Mouse (Mus musculus) forebrain, embryonic 13.5 days (tissue): ENCODE measurements around the gene Camsap2. TPM values are rescaled to one million over a fixed set of nuclear protein-coding genes. Genes with fewer than 3 reads are reported as not detected.

ENCODE experiments used
- ATAC-seq: fragments of 200-750 bp; cut with Nextera tagmentation; 2 replicates; pipeline ENCODE4 v1.8.0; 2017
- H3K27ac ChIP-seq: fragments of 300-500 bp; sonication (generic); 2 replicates; pipeline ENCODE4 v1.5.1; 2015; ENCODE audit warnings: inconsistent platforms, mild to moderate bottlenecking, moderate library complexity
- H3K27me3 ChIP-seq: fragments of 300-500 bp; sonication (generic); 2 replicates; pipeline ENCODE4 v1.6.1; 2015; ENCODE audit warnings: mild to moderate bottlenecking, inconsistent platforms
- H3K36me3 ChIP-seq: fragments of 300-500 bp; sonication (generic); 2 replicates; pipeline ENCODE4 v1.6.1; 2015; ENCODE audit warnings: mild to moderate bottlenecking, inconsistent platforms; ENCODE audit not compliant: poor library complexity, severe bottlenecking
- H3K4me1 ChIP-seq: fragments of 300-500 bp; sonication (generic); 2 replicates; pipeline ENCODE4 v1.6.1; 2015; ENCODE audit warnings: inconsistent platforms
- H3K4me2 ChIP-seq: fragments of 300-500 bp; sonication (generic); 2 replicates; pipeline ENCODE4 v1.6.1; 2015; ENCODE audit warnings: inconsistent platforms, mild to moderate bottlenecking, moderate library complexity
- H3K4me3 ChIP-seq: fragments of 300-500 bp; sonication (generic); 2 replicates; pipeline ENCODE4 v1.5.1; 2015; ENCODE audit warnings: mild to moderate bottlenecking, inconsistent platforms
- H3K9ac ChIP-seq: fragments of 300-500 bp; sonication (generic); 2 replicates; pipeline ENCODE4 v1.6.1; 2015; ENCODE audit warnings: mild to moderate bottlenecking, inconsistent platforms
- H3K9me3 ChIP-seq: fragments of 300-500 bp; sonication (generic); replicated peaks from 2 replicates; pipeline ENCODE4 v1.6.1; 2016; ENCODE audit warnings: inconsistent platforms
- WGBS: fragments of 180-500 bp; shearing (Covaris S2); methylation state at CpG from one replicate; pipeline ENCODE4 v1.1.7; 2015; 5-methylcytosine and 5-hydroxymethylcytosine counted together
- polyA plus RNA-seq: library from polyadenylated mRNA; unstranded; fragments of >200 nt; fragmentation: Nextera tagmentation; extraction: Ambion mirVana; gene quantifications from 2 replicates; pipeline ENCODE4 v1.2.1, GENCODE M21; 2015

Camsap2 gene
- polyA plus RNA-seq, 1 experiment from 2014 or later: 22.1 TPM

DNA sequence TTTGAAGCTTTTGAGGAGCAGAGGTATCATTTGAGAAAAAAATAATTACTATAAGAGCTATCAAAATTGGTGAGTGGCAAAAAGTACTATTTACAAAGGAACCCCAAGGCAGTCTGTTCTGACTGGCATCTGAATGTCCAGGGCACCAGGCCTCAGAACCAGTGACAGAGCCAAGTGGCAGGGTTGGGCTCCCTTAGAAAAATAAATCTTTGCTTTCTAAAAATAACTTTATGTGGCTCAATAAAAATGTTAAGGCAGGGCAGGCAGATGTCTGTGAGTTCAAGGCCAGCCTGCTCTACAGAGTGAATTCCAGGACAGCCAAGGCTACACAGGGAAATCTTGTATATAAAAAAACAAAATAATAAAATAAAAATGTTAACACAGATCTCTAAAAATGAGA, 51.9 kb downstream of the Camsap2 start:
- no peaks in the 10 kb centered on the region for H3K27me3 ChIP-seq
- no peak overlapping the region for H3K4me2 ChIP-seq
- peaks cover 18% of the 10 kb centered on the region for H3K36me3 ChIP-seq
- H3K9me3 ChIP-seq: no peaks in the 10 kb centered on the region
- no peak overlapping the region for H3K4me3 ChIP-seq
- no peak overlapping the region for H3K9ac ChIP-seq
- no peak overlapping the region for H3K27ac ChIP-seq
- ATAC-seq: no peak
- H3K4me1 ChIP-seq: no peaks in the 10 kb centered on the region

DNA sequence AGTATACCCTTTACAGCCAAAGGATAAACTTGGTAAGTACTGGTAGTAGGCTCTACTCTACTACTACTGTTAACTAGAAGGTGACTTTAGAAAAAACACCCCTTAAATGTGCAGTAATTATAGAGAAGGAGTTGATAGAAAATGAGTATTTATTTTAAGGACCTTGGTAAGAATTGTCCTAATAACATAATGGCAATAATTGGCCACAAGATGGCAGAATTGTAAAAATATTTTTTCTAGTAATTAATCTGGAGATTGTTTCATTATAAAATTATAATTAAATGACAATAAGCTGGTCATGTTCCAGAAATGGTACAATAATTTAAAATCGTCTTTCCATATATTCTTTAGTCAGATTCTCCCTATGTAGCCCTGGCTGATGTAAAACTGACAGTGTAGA, 56.1 kb downstream of the Camsap2 start:
- peaks cover 17% of the 10 kb centered on the region; the same call in 1 of the 2 replicates for H3K36me3 ChIP-seq
- H3K4me3 ChIP-seq: no peak overlapping the region
- no peaks in the 10 kb centered on the region for H3K4me1 ChIP-seq
- 70% methylated on average over 1 of the region's 1 CpGs for WGBS
- no peak overlapping the region for H3K4me2 ChIP-seq
- H3K9ac ChIP-seq: no peak overlapping the region
- no peaks in the 10 kb centered on the region for H3K27me3 ChIP-seq
- H3K27ac ChIP-seq: no peak overlapping the region
- ATAC-seq: no peak
- H3K9me3 ChIP-seq: no peaks in the 10 kb centered on the region

DNA sequence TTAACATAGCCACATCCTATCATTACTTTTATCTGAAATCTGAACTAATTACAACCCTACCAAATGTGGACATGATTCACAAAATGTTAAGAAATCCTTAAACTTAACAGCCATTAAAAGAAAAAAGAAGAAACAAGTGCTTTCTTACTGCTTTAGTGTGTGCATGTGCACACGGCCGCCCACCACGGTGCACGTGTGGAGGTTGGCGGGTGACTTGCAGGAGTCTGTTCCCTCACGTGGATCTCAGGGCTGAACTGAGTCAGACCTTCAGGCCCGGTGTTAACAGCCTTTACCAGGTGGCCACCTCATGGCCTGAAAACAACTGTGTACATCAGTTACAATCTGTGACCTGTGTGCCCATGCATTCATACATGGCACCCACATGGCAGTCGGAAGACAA, 68.5 kb downstream of the Camsap2 start:
- Histone ChIP-seq H3K9me3 (no peaks in the 10 kb centered on the region), H3K27me3 (no peaks in the 10 kb centered on the region), H3K4me3 (no peak overlapping the region), H3K4me2 (no peak overlapping the region), H3K4me1 (no peaks in the 10 kb centered on the region), H3K27ac (no peak overlapping the region), H3K36me3 (peaks cover 89% of the 10 kb centered on the region), H3K9ac (no peak overlapping the region)
- ATAC-seq: no peak
- 92% methylated on average over 8 of the region's 8 CpGs for WGBS

GRCm38 (mm10) chr1:136268224-136268623, 77.7 kb downstream of the Camsap2 start:
- Histone ChIP-seq H3K9ac (no peak overlapping the region), H3K4me1 (no peaks in the 10 kb centered on the region), H3K36me3 (peaks cover 47% of the 10 kb centered on the region), H3K27ac (no peak overlapping the region), H3K27me3 (0 out of 2 replicates have a peak, but pooled peaks cover 3% of the 10 kb centered on the region), H3K4me3 (no peak overlapping the region), H3K9me3 (no peaks in the 10 kb centered on the region), H3K4me2 (no peak overlapping the region)
- no peak for ATAC-seq
- WGBS: 66% methylated on average over 7 of the region's 7 CpGs

GRCm38 (mm10) chr1:136266127-136266526, 79.8 kb downstream of the Camsap2 start:
- Histone ChIP-seq H3K4me2 (no peak overlapping the region), H3K9me3 (no peaks in the 10 kb centered on the region), H3K4me1 (no peaks in the 10 kb centered on the region), H3K27me3 (peaks cover 21% of the 10 kb centered on the region), H3K9ac (no peak overlapping the region), H3K27ac (no peak overlapping the region), H3K36me3 (peaks cover 26% of the 10 kb centered on the region), H3K4me3 (no peak overlapping the region)
- 78% methylated on average over 6 of the region's 6 CpGs for WGBS
- ATAC-seq: no peak

GRCm38 (mm10) chr1:136263355-136263754, 82.5 kb downstream of the Camsap2 start:
- H3K36me3 ChIP-seq: peaks cover 8% of the 10 kb centered on the region
- no peak overlapping the region for H3K4me2 ChIP-seq
- H3K27ac ChIP-seq: no peak overlapping the region
- peaks cover 17% of the 10 kb centered on the region for H3K4me1 ChIP-seq
- WGBS: 85% methylated on average over 5 of the region's 5 CpGs
- H3K27me3 ChIP-seq: peaks cover 49% of the 10 kb centered on the region
- ATAC-seq: no peak
- H3K4me3 ChIP-seq: no peak overlapping the region
- H3K9me3 ChIP-seq: no peaks in the 10 kb centered on the region
- no peak overlapping the region for H3K9ac ChIP-seq

GRCm38 (mm10) chr1:136260635-136261238, 85.2 kb downstream of the Camsap2 start, which contains the start of gene Gpr25:
Gpr25 (minus strand) TSS chr1:136260873.
- peak within 1 kb of the TSS; percentile 93 for H3K4me2 ChIP-seq
- peak within 1 kb of the TSS; percentile 58 for H3K4me3 ChIP-seq
- no peak within 1 kb of the TSS for H3K27ac ChIP-seq
- H3K4me1 ChIP-seq: peaks cover 17% of the 10 kb centered on the region
- no peaks in the 10 kb centered on the region for H3K36me3 ChIP-seq
- peaks cover 66% of the 10 kb centered on the region for H3K27me3 ChIP-seq
- peak; percentile 44 for ATAC-seq
- H3K9me3 ChIP-seq: no peaks in the 10 kb centered on the region
- H3K9ac ChIP-seq: peak within 1 kb of the TSS; percentile 74
- WGBS: 8% methylated on average over 28 of the region's 28 CpGs

GRCm38 (mm10) chr1:136259893-136260634, 85.8 kb downstream of the Camsap2 start:
- ATAC-seq: peak; percentile 85
- WGBS: under 1% methylated on average over 93 of the region's 95 CpGs
- no peaks in the 10 kb centered on the region for H3K36me3 ChIP-seq
- peaks cover 66% of the 10 kb centered on the region for H3K27me3 ChIP-seq
- H3K4me2 ChIP-seq: peak overlapping the region; percentile 93
- peaks cover 17% of the 10 kb centered on the region for H3K4me1 ChIP-seq
- H3K9ac ChIP-seq: peak overlapping the region; percentile 74
- no peaks in the 10 kb centered on the region for H3K9me3 ChIP-seq
- H3K27ac ChIP-seq: no peak overlapping the region
- H3K4me3 ChIP-seq: peak overlapping the region; percentile 58

- no peak for ATAC-seq
- peaks cover 66% of the 10 kb centered on the region for H3K27me3 ChIP-seq
- H3K4me2 ChIP-seq: peak overlapping the region; percentile 93
- WGBS: 3% methylated on average over 16 of the region's 16 CpGs
- H3K36me3 ChIP-seq: no peaks in the 10 kb centered on the region
- peak overlapping the region; percentile 58 for H3K4me3 ChIP-seq
- peak overlapping the region; percentile 74 for H3K9ac ChIP-seq
- H3K4me1 ChIP-seq: peaks cover 17% of the 10 kb centered on the region
- no peak overlapping the region for H3K27ac ChIP-seq
- H3K9me3 ChIP-seq: no peaks in the 10 kb centered on the region
Measured at GRCm38 (mm10) chr1:136259543-136259892, 86.4 kb downstream of the Camsap2 start.

DNA sequence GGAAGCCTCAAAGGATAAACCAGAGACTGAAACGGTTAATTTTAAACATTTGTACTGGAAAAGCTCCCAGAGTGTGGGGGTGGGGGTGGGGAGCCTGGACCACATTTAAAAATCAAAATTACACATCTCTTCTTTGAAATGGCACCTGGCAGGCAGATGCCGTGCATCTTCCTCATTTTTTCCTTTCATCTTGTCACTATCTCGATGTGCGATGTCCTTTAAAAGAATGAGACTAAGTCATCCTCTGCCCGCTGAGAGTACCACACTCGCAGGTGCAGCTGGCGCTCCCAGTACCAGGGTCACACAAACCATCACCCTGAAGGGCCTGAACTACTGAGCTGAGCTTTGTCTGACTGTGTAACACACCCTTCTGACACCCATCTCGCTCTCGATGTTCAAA, 87.4 kb downstream of the Camsap2 start:
- 74% methylated on average over 9 of the region's 9 CpGs for WGBS
- no peaks in the 10 kb centered on the region for H3K36me3 ChIP-seq

DNA sequence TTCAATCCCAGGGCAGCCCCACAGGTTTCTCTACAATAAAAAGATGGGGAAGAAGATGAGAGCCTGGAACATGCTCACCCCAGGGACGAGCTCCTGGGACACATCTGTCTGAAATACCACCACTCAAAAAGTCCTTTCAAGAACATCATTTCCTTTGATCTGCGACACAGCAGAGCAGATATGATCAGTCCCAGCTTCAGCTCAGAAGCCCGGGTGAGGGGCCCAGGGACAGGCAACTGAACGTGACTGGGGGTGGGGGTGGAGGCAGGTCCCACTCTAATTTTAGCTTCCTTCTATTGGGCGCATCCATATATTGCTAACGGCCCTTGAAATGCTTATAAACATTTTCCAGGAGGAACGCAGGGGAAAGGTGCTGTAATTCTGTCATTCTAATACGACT, 90.2 kb downstream of the Camsap2 start:
- no peaks in the 10 kb centered on the region for H3K9me3 ChIP-seq
- peaks cover 40% of the 10 kb centered on the region for H3K27me3 ChIP-seq
- peaks cover 14% of the 10 kb centered on the region for H3K4me1 ChIP-seq
- H3K9ac ChIP-seq: no peak overlapping the region
- ATAC-seq: no peak
- H3K36me3 ChIP-seq: no peaks in the 10 kb centered on the region
- H3K4me3 ChIP-seq: no peak overlapping the region
- H3K27ac ChIP-seq: no peak overlapping the region
- no peak overlapping the region for H3K4me2 ChIP-seq
- whole genome bisulfite sequencing: 57% methylated on average over 8 of the region's 8 CpGs

More for the DNA sequence above, 87.4 kb downstream of the Camsap2 start:
- H3K4me1 ChIP-seq: peaks cover 17% of the 10 kb centered on the region
- no peak overlapping the region for H3K4me3 ChIP-seq
- no peaks in the 10 kb centered on the region for H3K9me3 ChIP-seq
- peaks cover 66% of the 10 kb centered on the region for H3K27me3 ChIP-seq
- no peak overlapping the region for H3K27ac ChIP-seq
- no peak for ATAC-seq
- H3K9ac ChIP-seq: no peak overlapping the region
- H3K4me2 ChIP-seq: no peak overlapping the region

DNA sequence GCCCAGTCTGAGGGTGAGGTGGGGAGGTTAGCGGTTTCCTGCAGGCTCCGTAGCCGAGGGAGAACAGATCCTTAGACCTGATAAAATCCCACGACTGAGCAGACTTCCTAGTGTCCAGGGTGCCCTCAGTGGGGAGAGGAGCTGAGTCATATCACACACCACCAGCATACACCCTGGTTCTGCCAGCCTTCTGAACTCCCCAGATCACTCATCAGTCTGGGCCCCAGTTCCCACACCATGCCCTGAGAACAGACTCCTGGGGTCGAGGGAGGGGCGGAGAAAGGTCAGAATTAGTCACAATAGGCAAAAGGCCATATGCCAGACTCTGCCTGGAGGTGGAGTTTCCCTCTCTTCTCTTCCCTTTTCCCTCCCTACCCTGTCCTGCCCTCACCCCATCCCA, 90.7 kb downstream of the Camsap2 start:
- H3K36me3 ChIP-seq: no peaks in the 10 kb centered on the region
- WGBS: 39% methylated on average over 6 of the region's 6 CpGs
- no peak overlapping the region for H3K4me2 ChIP-seq
- H3K27ac ChIP-seq: no peak overlapping the region
- no peak for ATAC-seq
- H3K27me3 ChIP-seq: peaks cover 35% of the 10 kb centered on the region
- no peak overlapping the region for H3K9ac ChIP-seq
- no peak overlapping the region for H3K4me3 ChIP-seq
- H3K4me1 ChIP-seq: peaks cover 9% of the 10 kb centered on the region
- H3K9me3 ChIP-seq: no peaks in the 10 kb centered on the region
